Mouse (Mus musculus) MEL (cell line): ENCODE measurements at regions not wholly inside any gene's neighbourhood (a gene's known extent, or its start where the extent isn't known, plus 50 kb on each side); places are given as distances from the start of the nearest gene placed in this dataset.

Experiments used
- DNase-seq: peaks from one replicate; pipeline ENCODE4 v3.0.0; 2011; ENCODE audit warnings: low read depth, low spot score
- H3K27ac ChIP-seq: 2 replicates; pipeline ENCODE4 v1.5.1; 2012; ENCODE audit warnings: low read depth, mild to moderate bottlenecking, control low read depth, low read length, moderate library complexity; ENCODE audit not compliant: control insufficient read depth
- H3K27me3 ChIP-seq, 2 experiments: fragments of 150-350 bp in 1 of 2; sonication (generic) in 1 of 2; 2 replicates each; pipeline ENCODE4 v1.6.1; 2012; ENCODE audit warnings: low read length in 2 of 2, mild to moderate bottlenecking in 2 of 2, improper control_type of control experiment in 1 of 2, moderate library complexity in 1 of 2; ENCODE audit not compliant: insufficient read depth in 2 of 2, control insufficient read depth in 1 of 2
- H3K36me3 ChIP-seq, 2 experiments: 2 replicates each; pipeline ENCODE4 v1.6.1; 2012 to 2014; ENCODE audit warnings: low read length in 2 of 2, improper control_type of control experiment in 1 of 2, inconsistent platforms in 1 of 2, mild to moderate bottlenecking in 1 of 2; ENCODE audit not compliant: insufficient read depth in 2 of 2, control insufficient read depth in 1 of 2
- H3K4me1 ChIP-seq, 2 experiments: fragments of 150-350 bp in 1 of 2; sonication (generic) in 1 of 2; 2 replicates each; pipeline ENCODE4 v1.6.1; 2012; ENCODE audit warnings: low read length in 2 of 2, improper control_type of control experiment in 1 of 2, mild to moderate bottlenecking in 1 of 2; ENCODE audit not compliant: insufficient read depth in 2 of 2, control insufficient read depth in 1 of 2
- H3K4me3 ChIP-seq, 2 experiments: fragments of 150-350 bp in 1 of 2; sonication (generic) in 1 of 2; 2 replicates each; pipeline ENCODE4 v1.5.1; 2012; ENCODE audit warnings: low read depth in 2 of 2, low read length in 2 of 2, mild to moderate bottlenecking in 2 of 2, moderate library complexity in 2 of 2, control low read depth in 1 of 2, improper control_type of control experiment in 1 of 2; ENCODE audit not compliant: control insufficient read depth in 1 of 2, insufficient read depth in 1 of 2
- H3K79me2 ChIP-seq: 2 replicates; pipeline ENCODE4 v1.6.1; 2012; ENCODE audit warnings: mild to moderate bottlenecking, low read length, moderate library complexity; ENCODE audit not compliant: control insufficient read depth, poor library complexity, insufficient read depth
- H3K9ac ChIP-seq: 2 replicates; pipeline ENCODE4 v1.6.1; 2012; ENCODE audit warnings: low read depth, mild to moderate bottlenecking, control low read depth, low read length, moderate library complexity; ENCODE audit not compliant: control insufficient read depth, poor library complexity, severe bottlenecking
- H3K9me3 ChIP-seq: fragments of 150-350 bp; sonication (generic); replicated peaks from 2 replicates; pipeline ENCODE4 v1.6.1; 2012; ENCODE audit warnings: mild to moderate bottlenecking, low read length, improper control_type of control experiment, moderate library complexity; ENCODE audit not compliant: insufficient read depth
- BHLHE40 ChIP-seq: IDR thresholded peaks from 2 replicates; pipeline ENCODE4 v1.6.1; 2012; ENCODE audit warnings: low read depth, mild to moderate bottlenecking, inconsistent platforms, low read length, improper control_type of control experiment, borderline replicate concordance
- CHD1 ChIP-seq: IDR thresholded peaks from 2 replicates; pipeline ENCODE4 v1.6.1; 2012; ENCODE audit warnings: low read depth, mild to moderate bottlenecking, inconsistent platforms, low read length, improper control_type of control experiment
- CTCF ChIP-seq, 3 experiments: IDR thresholded peaks in 2 of 3; conservative IDR thresholded peaks in 1 of 3; 2 replicates each; pipeline ENCODE4 v1.5.1; 2011 to 2012; ENCODE audit warnings: low read length in 3 of 3, low read depth in 2 of 3, mild to moderate bottlenecking in 2 of 3, improper control_type of control experiment in 1 of 3, inconsistent platforms in 1 of 3, mixed read lengths in 1 of 3, moderate library complexity in 1 of 3; ENCODE audit not compliant: control insufficient read depth in 1 of 3, insufficient read depth in 1 of 3, poor library complexity in 1 of 3, severe bottlenecking in 1 of 3
- E2F4 ChIP-seq: IDR thresholded peaks from 2 replicates; pipeline ENCODE4 v1.6.1; 2011; ENCODE audit warnings: low read depth, low read length, improper control_type of control experiment, borderline replicate concordance
- EP300 ChIP-seq, 2 experiments: IDR thresholded peaks; 2 replicates each; pipeline ENCODE4 v1.6.1; 2011; ENCODE audit warnings: improper control_type of control experiment in 2 of 2, low read length in 2 of 2, low read depth in 1 of 2, mild to moderate bottlenecking in 1 of 2
- GATA1 ChIP-seq: IDR thresholded peaks from 2 replicates; pipeline ENCODE4 v1.6.1; 2011; ENCODE audit warnings: low read depth, low read length, improper control_type of control experiment
- MAFK ChIP-seq: IDR thresholded peaks from 2 replicates; pipeline ENCODE4 v1.6.1; 2011; ENCODE audit warnings: low read depth, mild to moderate bottlenecking, low read length, improper control_type of control experiment, borderline replicate concordance
- MYC ChIP-seq: IDR thresholded peaks from 2 replicates; pipeline ENCODE4 v1.6.1; 2011; ENCODE audit warnings: low read depth, mild to moderate bottlenecking, low read length, improper control_type of control experiment, moderate library complexity
- NELFE ChIP-seq: IDR thresholded peaks from 2 replicates; pipeline ENCODE4 v1.6.1; 2011; ENCODE audit warnings: low read depth, low read length, improper control_type of control experiment
- POLR2A ChIP-seq, 2 experiments: IDR thresholded peaks; 2 replicates each; pipeline ENCODE4 v1.6.1; 2011 to 2012; ENCODE audit warnings: low read length in 2 of 2, mild to moderate bottlenecking in 2 of 2, control low read depth in 1 of 2, improper control_type of control experiment in 1 of 2, low read depth in 1 of 2, moderate library complexity in 1 of 2; ENCODE audit not compliant: control insufficient read depth in 1 of 2, insufficient read depth in 1 of 2, poor library complexity in 1 of 2
- RAD21 ChIP-seq: IDR thresholded peaks from 2 replicates; pipeline ENCODE4 v1.6.1; 2011; ENCODE audit warnings: mild to moderate bottlenecking, low read depth, low read length, improper control_type of control experiment
- SIN3A ChIP-seq: IDR thresholded peaks from 2 replicates; pipeline ENCODE4 v1.6.1; 2012; ENCODE audit warnings: low read length, improper control_type of control experiment, inconsistent platforms
- SMC3 ChIP-seq: IDR thresholded peaks from 2 replicates; pipeline ENCODE4 v1.6.1; 2011; ENCODE audit warnings: low read depth, low read length, improper control_type of control experiment
- ZKSCAN1 ChIP-seq: IDR thresholded peaks from 2 replicates; pipeline ENCODE4 v1.6.1; 2012; ENCODE audit warnings: low read depth, mild to moderate bottlenecking, inconsistent platforms, low read length, improper control_type of control experiment, moderate library complexity
- ZMIZ1 ChIP-seq: IDR thresholded peaks from 2 replicates; pipeline ENCODE4 v1.6.1; 2012; ENCODE audit warnings: low read depth, mild to moderate bottlenecking, inconsistent platforms, low read length, improper control_type of control experiment, moderate library complexity
- ZNF384 ChIP-seq: IDR thresholded peaks from 2 replicates; pipeline ENCODE4 v1.6.1; 2012; ENCODE audit warnings: low read depth, mild to moderate bottlenecking, inconsistent platforms, low read length, improper control_type of control experiment

DNA sequence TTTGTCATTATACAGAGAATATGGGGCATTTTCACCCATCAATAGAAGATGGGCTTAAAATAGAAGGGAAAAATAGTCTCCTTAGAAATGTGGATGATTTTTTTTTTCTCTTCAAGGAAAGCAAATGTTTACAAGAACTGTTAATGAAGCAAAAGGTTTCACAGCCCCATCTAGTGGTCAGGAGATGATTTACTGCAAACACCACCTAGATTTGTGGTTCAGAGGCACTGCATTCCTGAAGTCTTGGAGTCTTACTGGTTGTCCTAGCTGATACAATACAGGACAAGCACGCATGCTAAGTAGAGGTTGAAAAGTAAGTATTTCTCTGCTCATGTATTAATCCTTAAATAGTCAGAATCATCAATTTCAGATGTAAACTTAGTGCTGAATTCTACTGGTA is 927.9 kb downstream of the Rapgef2 start:
- Histone ChIP-seq H3K9me3 (no peaks in the 10 kb centered on the region), H3K4me1 (no peaks in the 10 kb centered on the region), H3K4me3 (no peak overlapping the region), H3K36me3 (no peaks in the 10 kb centered on the region), H3K79me2 (no peaks in the 10 kb centered on the region), H3K27ac (no peak overlapping the region), H3K9ac (no peak overlapping the region), H3K27me3 (no peaks in the 10 kb centered on the region)
- no peak for TF ChIP-seq ZNF384
- no peak for TF ChIP-seq CHD1
- peak; percentile 51 for TF ChIP-seq RAD21
- no peak for TF ChIP-seq EP300 (IDR thresholded peaks at IDR 0.05; ENCODE audit: low read depth in 1 of 2, low read length in 2 of 2)
- TF ChIP-seq NELFE = no peak
- TF ChIP-seq MAFK = no peak
- no peak for TF ChIP-seq SIN3A
- peak; percentile 53 for TF ChIP-seq SMC3
- peak in 2 of 3 experiments; percentile 39 to 51; a peak in 4 of 6 replicates for TF ChIP-seq CTCF (IDR thresholded peaks at IDR 0.05 in 2 of 3, conservative IDR thresholded peaks at IDR 0.05 in 1 of 3; ENCODE audit: control insufficient read depth in 1 of 3, insufficient read depth in 1 of 3, low read depth in 2 of 3, low read length in 3 of 3, poor library complexity in 1 of 3, severe bottlenecking in 1 of 3)
- DNase-seq = peak; percentile 32

GRCm38 (mm10) chr3:78339891-78340290 is 946.4 kb downstream of the Rapgef2 start:
- Histone ChIP-seq H3K4me3 (no peak overlapping the region), H3K36me3 (no peaks in the 10 kb centered on the region), H3K27ac (no peak overlapping the region), H3K4me1 (no peaks in the 10 kb centered on the region), H3K9ac (no peak overlapping the region), H3K79me2 (no peaks in the 10 kb centered on the region), H3K27me3 (no peaks in the 10 kb centered on the region), H3K9me3 (no peaks in the 10 kb centered on the region)
- no peak for TF ChIP-seq ZMIZ1
- no peak for TF ChIP-seq E2F4
- no peak for TF ChIP-seq ZKSCAN1
- TF ChIP-seq MAFK = no peak
- no peak for TF ChIP-seq MYC
- DNase-seq = no peak

- Histone ChIP-seq H3K27ac (no peak overlapping the region), H3K27me3 (no peaks in the 10 kb centered on the region)
- TF ChIP-seq SIN3A = no peak
- no peak for TF ChIP-seq POLR2A (IDR thresholded peaks at IDR 0.05; ENCODE audit: control insufficient read depth in 1 of 2, insufficient read depth in 1 of 2, low read depth in 1 of 2, low read length in 2 of 2, poor library complexity in 1 of 2)
- no peak for TF ChIP-seq BHLHE40
- TF ChIP-seq CHD1 = no peak
- no peak for TF ChIP-seq ZMIZ1
- TF ChIP-seq GATA1 = no peak
- TF ChIP-seq, all 39 proteins: peak for 0
- H3K4me3 ChIP-seq = no peak overlapping the region
- H3K4me1 ChIP-seq = no peaks in the 10 kb centered on the region
- H3K36me3 ChIP-seq = no peaks in the 10 kb centered on the region
- H3K9me3 ChIP-seq = no peaks in the 10 kb centered on the region
- no peaks in the 10 kb centered on the region for H3K79me2 ChIP-seq
- no peak overlapping the region for H3K9ac ChIP-seq
- DNase-seq = no peak
Observed at GRCm38 (mm10) chr3:78311630-78312406, 974.5 kb downstream of the Rapgef2 start.
